Mouse (Mus musculus) megakaryocyte, embryonic 14.5 days (primary cell): ENCODE measurements around the gene Slc39a3. TPM values are rescaled to one million over a fixed set of nuclear protein-coding genes. Genes with fewer than 3 reads are reported as not detected.

Source experiments
- H3K27me3 ChIP-seq: replicated peaks from 2 replicates; pipeline ENCODE3; 2012; ENCODE audit warnings: inconsistent platforms
- H3K36me3 ChIP-seq: replicated peaks from 2 replicates; pipeline ENCODE3; 2012; ENCODE audit warnings: low read length, inconsistent platforms, mixed read lengths
- H3K4me1 ChIP-seq: 2 replicates; pipeline ENCODE4 v1.6.1; 2012; ENCODE audit warnings: inconsistent platforms
- H3K4me3 ChIP-seq: replicated peaks from 2 replicates; pipeline ENCODE3; 2012; ENCODE audit warnings: moderate library complexity, mild to moderate bottlenecking, inconsistent platforms
- H3K9me3 ChIP-seq: 2 replicates; pipeline ENCODE4 v1.6.1; 2012; ENCODE audit warnings: inconsistent platforms
- FLI1 ChIP-seq: IDR thresholded peaks from 2 replicates; pipeline ENCODE4 v1.6.1; 2012; ENCODE audit warnings: low read length, inconsistent platforms, mixed read lengths
- GATA1 ChIP-seq: IDR thresholded peaks from 3 replicates; pipeline ENCODE4 v1.6.1; 2012; ENCODE audit warnings: mixed read lengths, low read length, inconsistent platforms, borderline replicate concordance
- polyA plus RNA-seq: library from polyadenylated mRNA; stranded (reverse); fragments of >175 nt; gene quantifications from 2 replicates; pipeline ENCODE4 v1.2.3, GENCODE M21; 2012; ENCODE audit warnings: low replicate concordance; ENCODE audit not compliant: insufficient read depth

Slc39a3 gene
- polyA plus RNA-seq, 1 experiment = 7.5 TPM

GRCm38 (mm10) chr10:81025047-81025621, 12.1 kb downstream of the Slc39a3 start:
- peaks cover 7% of the 10 kb centered on the region for H3K9me3 ChIP-seq
- peaks cover 2% of the 10 kb centered on the region for H3K36me3 ChIP-seq
- H3K27me3 ChIP-seq = peaks cover 65% of the 10 kb centered on the region
- H3K4me1 ChIP-seq = peaks cover 36% of the 10 kb centered on the region
- H3K4me3 ChIP-seq = peak overlapping the region; percentile 59
- no peak for TF ChIP-seq GATA1
- no peak for TF ChIP-seq FLI1

DNA sequence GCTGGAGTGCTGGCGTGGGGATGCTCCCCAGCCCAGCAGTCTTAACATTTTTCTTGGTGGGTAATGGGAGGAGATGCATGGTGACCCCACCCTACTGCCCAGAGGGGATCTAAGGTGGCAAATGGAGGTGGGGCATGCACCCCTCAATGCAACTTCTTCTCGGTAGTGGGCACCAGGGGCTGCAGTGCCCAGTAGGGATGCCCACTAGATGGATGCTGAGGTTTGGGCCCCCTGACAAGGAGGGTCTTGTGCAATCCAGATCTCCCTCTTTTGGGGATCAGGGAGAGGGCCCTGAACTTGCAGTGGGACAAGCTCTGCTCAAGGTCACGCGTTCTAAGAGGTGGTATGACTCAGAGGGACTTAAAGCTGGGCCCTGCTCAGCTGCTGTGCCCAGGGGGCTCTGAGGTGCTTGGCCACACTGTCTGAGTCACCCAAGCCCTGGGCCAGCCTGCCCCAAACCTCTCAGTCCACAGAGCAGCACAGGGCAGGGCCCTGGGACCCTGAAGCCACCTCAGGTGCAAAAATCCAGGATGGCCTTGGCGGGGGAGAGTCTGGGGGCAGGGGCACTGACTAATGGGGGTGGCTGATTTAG, 12.8 kb downstream of the Slc39a3 start:
- Histone ChIP-seq H3K27me3 (peaks cover 69% of the 10 kb centered on the region), H3K9me3 (peaks cover 7% of the 10 kb centered on the region), H3K4me1 (peaks cover 36% of the 10 kb centered on the region), H3K36me3 (no peaks in the 10 kb centered on the region), H3K4me3 (no peak overlapping the region)
- no peak for TF ChIP-seq FLI1
- TF ChIP-seq GATA1 = no peak

GRCm38 (mm10) chr10:81022744-81023143, 14.5 kb downstream of the Slc39a3 start:
- Histone ChIP-seq H3K9me3 (peaks cover 7% of the 10 kb centered on the region), H3K4me3 (no peak overlapping the region), H3K4me1 (peaks cover 40% of the 10 kb centered on the region), H3K27me3 (peaks cover 69% of the 10 kb centered on the region), H3K36me3 (no peaks in the 10 kb centered on the region)
- no peak for TF ChIP-seq FLI1
- no peak for TF ChIP-seq GATA1

GRCm38 (mm10) chr10:81021547-81022110, 15.6 kb downstream of the Slc39a3 start:
- H3K9me3 ChIP-seq = peaks cover 7% of the 10 kb centered on the region
- H3K4me3 ChIP-seq = peak overlapping the region; percentile 83
- TF ChIP-seq GATA1 (no peak), FLI1 (no peak)
- no peaks in the 10 kb centered on the region for H3K36me3 ChIP-seq
- H3K27me3 ChIP-seq = peaks cover 64% of the 10 kb centered on the region
- H3K4me1 ChIP-seq = peaks cover 30% of the 10 kb centered on the region

DNA sequence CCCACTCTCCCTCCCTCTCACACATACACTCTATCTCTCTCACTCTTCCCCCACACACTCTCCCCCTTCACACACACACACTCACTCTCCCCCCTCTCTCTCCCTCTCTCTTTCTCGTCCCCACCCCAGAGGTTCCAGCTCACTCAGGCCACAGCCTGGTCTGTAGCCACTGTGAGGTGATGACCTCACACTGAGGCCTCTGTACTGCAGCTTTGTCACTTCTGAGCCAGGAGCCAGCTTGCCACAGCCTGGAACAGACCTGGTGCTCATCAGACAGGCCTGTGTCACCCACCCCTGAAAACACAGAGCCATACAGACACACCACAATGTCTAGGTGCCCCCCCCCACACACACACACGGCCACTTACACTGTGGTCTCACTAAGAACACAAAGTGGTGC, 17.0 kb downstream of the Slc39a3 start:
- TF ChIP-seq GATA1 (no peak), FLI1 (no peak)
- Histone ChIP-seq H3K36me3 (no peaks in the 10 kb centered on the region), H3K4me1 (peaks cover 36% of the 10 kb centered on the region), H3K9me3 (peaks cover 7% of the 10 kb centered on the region), H3K4me3 (no peak overlapping the region), H3K27me3 (peaks cover 55% of the 10 kb centered on the region)

GRCm38 (mm10) chr10:81019687-81020086, 17.5 kb downstream of the Slc39a3 start:
- no peak for TF ChIP-seq FLI1
- TF ChIP-seq GATA1 = no peak
- H3K4me3 ChIP-seq = no peak overlapping the region
- peaks cover 51% of the 10 kb centered on the region for H3K27me3 ChIP-seq
- peaks cover 37% of the 10 kb centered on the region for H3K4me1 ChIP-seq
- H3K36me3 ChIP-seq = no peaks in the 10 kb centered on the region
- H3K9me3 ChIP-seq = peaks cover 7% of the 10 kb centered on the region

DNA sequence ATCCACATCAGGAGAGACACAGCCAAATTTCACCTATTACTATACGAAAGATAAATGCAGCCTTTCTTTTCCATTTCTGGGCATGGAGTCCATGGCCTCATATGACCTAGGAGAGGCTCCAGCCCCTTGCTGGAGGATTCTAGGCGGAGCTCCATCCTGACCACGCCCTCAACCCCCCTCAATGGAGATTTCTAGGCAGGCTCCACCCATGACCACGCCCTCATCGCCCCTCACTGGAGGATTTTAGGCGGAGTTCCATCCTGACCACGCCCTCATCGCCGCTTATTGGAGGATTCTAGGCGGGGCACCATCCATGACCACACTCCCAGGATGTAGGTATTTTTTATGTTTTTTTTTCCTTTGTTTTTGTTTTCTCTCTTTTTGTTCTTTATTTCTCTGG, 18.9 kb downstream of the Slc39a3 start:
- no peaks in the 10 kb centered on the region for H3K36me3 ChIP-seq
- H3K9me3 ChIP-seq = peaks cover 7% of the 10 kb centered on the region
- TF ChIP-seq GATA1 (no peak), FLI1 (no peak)
- no peak overlapping the region for H3K4me3 ChIP-seq
- H3K4me1 ChIP-seq = peaks cover 48% of the 10 kb centered on the region
- H3K27me3 ChIP-seq = peaks cover 48% of the 10 kb centered on the region

- Histone ChIP-seq H3K36me3 (no peaks in the 10 kb centered on the region), H3K4me3 (no peak overlapping the region), H3K4me1 (peaks cover 39% of the 10 kb centered on the region), H3K9me3 (no peaks in the 10 kb centered on the region), H3K27me3 (peaks cover 41% of the 10 kb centered on the region)
- TF ChIP-seq GATA1 (no peak), FLI1 (no peak)
Observed at GRCm38 (mm10) chr10:81016645-81017044, 20.6 kb downstream of the Slc39a3 start.

GRCm38 (mm10) chr10:81015666-81016065, 21.6 kb downstream of the Slc39a3 start:
- no peaks in the 10 kb centered on the region for H3K9me3 ChIP-seq
- H3K36me3 ChIP-seq = no peaks in the 10 kb centered on the region
- no peak overlapping the region for H3K4me3 ChIP-seq
- peaks cover 30% of the 10 kb centered on the region for H3K4me1 ChIP-seq
- peaks cover 31% of the 10 kb centered on the region for H3K27me3 ChIP-seq
- TF ChIP-seq GATA1 = no peak
- no peak for TF ChIP-seq FLI1
